Comparison of ENCODE assay signal across 9 mouse cellular contexts in genomic region chr17:72797867-72798266, GRCm38 (mm10). TPM values are rescaled to one million over a fixed set of nuclear protein-coding genes. Genes with fewer than 3 reads are reported as not detected.
DNase-seq lines count a peak whose midpoint lies in the region; ATAC-seq and TF ChIP-seq lines count a peak whose summit lies in the region.
"Had no signal": no experiment of that assay in that cellular context is flagged by ENCODE, and none has a peak within 500 bp of the region (broad histone marks: within the 10 kb centered on the region; RNA-seq: fewer than 3 reads in every experiment).

No protein-coding gene starts in this region.

- no peak for TF ChIP-seq EP300 in MEL (IDR thresholded peaks at IDR 0.05; ENCODE audit: low read depth in 1 of 2, low read length in 2 of 2)

- no peak for TF ChIP-seq POLR2A in MEL (IDR thresholded peaks at IDR 0.05; ENCODE audit: control insufficient read depth in 1 of 2, insufficient read depth in 1 of 2, low read depth in 1 of 2, low read length in 2 of 2, poor library complexity in 1 of 2)

- peak; percentile 67 for TF ChIP-seq RAD21 in MEL (IDR thresholded peaks at IDR 0.05; ENCODE audit: low read depth, low read length)

- WGBS in neural tube, embryonic 13.5 days, result 20% methylated on average over 2 of the region's 2 CpGs

- H3K4me3 ChIP-seq in MEL (ENCODE audit: control insufficient read depth in 1 of 2, insufficient read depth in 1 of 2, low read depth in 2 of 2, low read length in 2 of 2), result no peak overlapping the region
- no peak overlapping the region for H3K4me3 ChIP-seq in neural tube, embryonic 13.5 days
- H3K4me3 ChIP-seq: megakaryocyte, embryonic 14.5 days had no signal

- H3K36me3 ChIP-seq in MEL (ENCODE audit: control insufficient read depth in 1 of 2, insufficient read depth in 2 of 2, low read length in 2 of 2), result no peaks in the 10 kb centered on the region
- no peaks in the 10 kb centered on the region for H3K36me3 ChIP-seq in neural tube, embryonic 13.5 days

- no peaks in the 10 kb centered on the region for H3K9me3 ChIP-seq in MEL (replicated peaks; ENCODE audit: insufficient read depth, low read length)
- no peaks in the 10 kb centered on the region for H3K9me3 ChIP-seq in neural tube, embryonic 13.5 days
- H3K9me3 ChIP-seq: megakaryocyte, embryonic 14.5 days had no signal

- no peak overlapping the region for H3K9ac ChIP-seq in MEL (ENCODE audit: control insufficient read depth, low read depth, low read length, poor library complexity, severe bottlenecking)
- no peak overlapping the region for H3K9ac ChIP-seq in neural tube, embryonic 13.5 days

- intact Hi-C loops in left cerebral cortex, postnatal 36 days (cut with DNase I), result loop anchor here (2.0 kb wide), 1 partner anchor 15 kb away; no protein-coding TSS in a partner anchor
- intact Hi-C loops in heart, postnatal 10 days (cut with DNase I), result loop anchor here (1.0 to 5.0 kb wide), 3 partner anchors 16 to 944 kb away; no protein-coding TSS in a partner anchor

- H3K4me1 ChIP-seq in MEL (ENCODE audit: control insufficient read depth in 1 of 2, insufficient read depth in 2 of 2, low read length in 2 of 2), result no peaks in the 10 kb centered on the region
- H3K4me1 ChIP-seq in neural tube, embryonic 13.5 days (replicated peaks), result no peaks in the 10 kb centered on the region

- ATAC-seq in neural tube, embryonic 13.5 days (ENCODE audit: low read depth), result peak; percentile 71; the same call in 1 of the 2 replicates

- no peaks in the 10 kb centered on the region for H3K79me2 ChIP-seq in MEL (ENCODE audit: control insufficient read depth, insufficient read depth, low read length, poor library complexity)

- TF ChIP-seq CTCF in MEL (IDR thresholded peaks at IDR 0.05 in 2 of 3, conservative IDR thresholded peaks at IDR 0.05 in 1 of 3; ENCODE audit: control insufficient read depth in 1 of 3, insufficient read depth in 1 of 3, low read depth in 2 of 3, low read length in 3 of 3, poor library complexity in 1 of 3, severe bottlenecking in 1 of 3), result peak; percentile 19 to 66 (median 63); a peak in 5 of 6 replicates

- H3K27me3 ChIP-seq in MEL (ENCODE audit: control insufficient read depth in 1 of 2, insufficient read depth in 2 of 2, low read length in 2 of 2), result no peaks in the 10 kb centered on the region; a peak in 1 of 4 replicates
- H3K27me3 ChIP-seq in neural tube, embryonic 13.5 days, result no peaks in the 10 kb centered on the region
- H3K27me3 ChIP-seq: megakaryocyte, embryonic 14.5 days had no signal

- H3K4me2 ChIP-seq in neural tube, embryonic 13.5 days, result no peak overlapping the region

- H3K27ac ChIP-seq in MEL (ENCODE audit: control insufficient read depth, low read depth, low read length), result no peak overlapping the region
- H3K27ac ChIP-seq in neural tube, embryonic 13.5 days (replicated peaks), result no peak overlapping the region

- peak; percentile 31 to 48 for DNase-seq in left cerebral cortex, adult 18-20 months (ENCODE audit: low spot score in 2 of 2)
- DNase-seq in left cerebral cortex, postnatal 36 days (ENCODE audit: low spot score in 2 of 2), result no peak
- peak; percentile 58 for DNase-seq in MEL (ENCODE audit: low read depth, low spot score)
- peak; percentile 26 to 38 for DNase-seq in cerebellum, adult 18-20 months
- peak; percentile 72 to 73 for DNase-seq in heart, postnatal 10 days
- peak; percentile 51 for DNase-seq in layer of hippocampus, adult 9-11 months
- DNase-seq in spleen, adult 12 weeks (ENCODE audit: low spot score), result no peak

TF ChIP-seq in MEL, 35 proteins besides CTCF, POLR2A, EP300 and RAD21:
- no peak for TF ChIP-seq RCOR1 (IDR thresholded peaks at IDR 0.05; ENCODE audit: low read depth, low read length)
- TF ChIP-seq ZC3H11A (IDR thresholded peaks at IDR 0.05; ENCODE audit: low read depth, low read length), result peak; percentile 42
- TF ChIP-seq HCFC1 (IDR thresholded peaks at IDR 0.05; ENCODE audit: low read depth, low read length), result no peak
- TF ChIP-seq POLR2AphosphoS2 (IDR thresholded peaks at IDR 0.05; ENCODE audit: low read length), result no peak
- no peak for TF ChIP-seq MXI1 (IDR thresholded peaks at IDR 0.05; ENCODE audit: low read depth, low read length)
- no peak for TF ChIP-seq JUND (IDR thresholded peaks at IDR 0.05; ENCODE audit: low read depth, low read length)
- no peak for TF ChIP-seq MYB (IDR thresholded peaks at IDR 0.05; ENCODE audit: low read depth, low read length)
- no peak for TF ChIP-seq MEF2A (IDR thresholded peaks at IDR 0.05; ENCODE audit: extremely low read depth, insufficient replicate concordance, low read depth, low read length, poor library complexity, severe bottlenecking)
- TF ChIP-seq USF2 (IDR thresholded peaks at IDR 0.05; ENCODE audit: borderline replicate concordance in 1 of 2, insufficient read depth in 1 of 2, low read depth in 1 of 2, low read length in 2 of 2), result no peak
- peak; percentile 58 for TF ChIP-seq SMC3 (IDR thresholded peaks at IDR 0.05; ENCODE audit: low read depth, low read length)
- TF ChIP-seq MAX (IDR thresholded peaks at IDR 0.05; ENCODE audit: low read length), result no peak
- TF ChIP-seq POLR2AphosphoS5 (IDR thresholded peaks at IDR 0.05; ENCODE audit: borderline replicate concordance, low read depth, low read length), result no peak
- no peak for TF ChIP-seq MYC (IDR thresholded peaks at IDR 0.05; ENCODE audit: low read depth, low read length)
- TF ChIP-seq BHLHE40 (IDR thresholded peaks at IDR 0.05; ENCODE audit: borderline replicate concordance, low read depth, low read length), result no peak
- TF ChIP-seq USF1 (IDR thresholded peaks at IDR 0.05; ENCODE audit: low read depth, low read length), result no peak

RNA-seq across cellular contexts. Expression of gene Ypel5, which starts 38.4 kb away (rescaled TPM):
- total RNA-seq in left cerebral cortex, adult 18-20 months (2021), result 10 to 100 TPM; 87.0 to 95.4 TPM
- 10 to 100 TPM; 83.7 to 94.6 TPM for total RNA-seq in left cerebral cortex, postnatal 36 days (2021)
- 9.2 and 12.6 TPM in 2 replicates for total RNA-seq in MEL (2012; rRNA removed)
- 10 to 100 TPM; 15.5 to 80.4 TPM for polyA plus RNA-seq in MEL (2012; ENCODE audit: insufficient read depth in 1 of 2, insufficient read length in 2 of 2, low read depth in 1 of 2, low replicate concordance in 2 of 2, missing spikeins in 1 of 2)
- total RNA-seq in heart, postnatal 10 days (2021), result 10 to 100 TPM; 38.4 to 46.2 TPM
- polyA plus RNA-seq in neural tube, embryonic 13.5 days (2015; fragmentation: Nextera tagmentation; extraction: Ambion mirVana), result 115 and 116 TPM in 2 replicates

Comparison
In these comparisons a context has a peak if more than half of its experiments do, and no peak if none do; other contexts are left out.
1. DNase-seq: peak in left cerebral cortex, adult 18-20 months (2 of 2), MEL (single experiment), cerebellum, adult 18-20 months (2 of 2), heart, postnatal 10 days (2 of 2) and layer of hippocampus, adult 9-11 months (single experiment); none in left cerebral cortex, postnatal 36 days (0 of 2) and spleen, adult 12 weeks (single experiment).